Mouse (Mus musculus): ENCODE measurements around the gene Htra1.

The Htra1 gene

GRCm38 (mm10) chr7:130935421-130935792 lies 504 bp upstream of the Htra1 start:
- DNase-seq (ENCODE audit: low read depth): no peak

- no peak for DNase-seq (ENCODE audit: low read depth)
Measured at GRCm38 (mm10) chr7:130936472-130936951, 601 bp downstream of the Htra1 start.

DNA sequence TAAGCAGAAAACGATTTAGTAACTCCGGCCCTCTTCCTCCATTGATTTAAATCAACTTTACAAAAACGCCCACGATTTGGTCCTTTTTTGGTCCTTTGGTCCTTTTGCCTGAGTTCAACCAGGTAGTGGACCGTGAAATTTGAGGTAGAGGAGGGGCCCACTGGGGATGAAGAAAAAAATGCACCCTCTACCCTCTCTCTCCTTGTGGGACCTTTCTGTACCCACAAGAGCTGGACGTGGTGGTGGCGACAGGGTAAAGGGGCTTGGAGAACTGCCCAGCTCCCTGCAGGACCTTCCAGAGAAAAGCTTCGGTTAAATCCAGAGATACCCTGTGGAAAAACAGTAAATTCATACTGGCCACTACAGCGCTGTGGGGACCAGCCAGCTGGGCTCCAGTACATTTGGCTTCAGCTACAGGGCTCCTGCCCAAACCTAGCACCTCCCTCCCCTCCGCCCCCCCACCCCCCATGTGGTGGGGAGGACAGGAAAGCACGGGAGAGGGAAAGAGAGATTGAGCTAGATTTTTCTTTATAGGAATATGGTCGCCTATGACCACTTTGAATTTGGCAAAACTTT lies 1.4 kb downstream of the Htra1 start:
- no peak for DNase-seq (ENCODE audit: low read depth)

- DNase-seq (ENCODE audit: low read depth): no peak
Measured at GRCm38 (mm10) chr7:130938005-130938404, 2.1 kb downstream of the Htra1 start.

DNA sequence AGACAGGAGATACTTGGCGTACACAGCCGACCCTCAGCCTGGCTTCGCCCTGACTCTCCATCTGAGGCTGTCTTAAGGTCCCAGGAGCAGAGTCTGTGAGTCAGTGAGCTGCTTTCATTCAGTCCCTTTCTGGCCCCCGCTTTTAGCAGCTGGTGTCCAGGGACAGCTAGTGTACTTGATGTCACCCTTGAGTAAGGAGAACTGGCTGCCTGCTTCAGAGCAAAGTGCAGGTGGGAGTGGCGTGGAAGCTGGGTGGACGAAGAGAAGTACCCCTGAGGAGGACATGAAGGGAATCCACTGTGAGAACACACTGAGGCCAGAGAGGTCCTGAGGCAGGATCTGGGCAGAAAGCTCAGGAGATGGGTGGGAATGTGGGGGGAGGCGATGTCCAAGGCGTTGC lies 3.0 kb downstream of the Htra1 start:
- DNase-seq (ENCODE audit: low read depth): no peak

DNA sequence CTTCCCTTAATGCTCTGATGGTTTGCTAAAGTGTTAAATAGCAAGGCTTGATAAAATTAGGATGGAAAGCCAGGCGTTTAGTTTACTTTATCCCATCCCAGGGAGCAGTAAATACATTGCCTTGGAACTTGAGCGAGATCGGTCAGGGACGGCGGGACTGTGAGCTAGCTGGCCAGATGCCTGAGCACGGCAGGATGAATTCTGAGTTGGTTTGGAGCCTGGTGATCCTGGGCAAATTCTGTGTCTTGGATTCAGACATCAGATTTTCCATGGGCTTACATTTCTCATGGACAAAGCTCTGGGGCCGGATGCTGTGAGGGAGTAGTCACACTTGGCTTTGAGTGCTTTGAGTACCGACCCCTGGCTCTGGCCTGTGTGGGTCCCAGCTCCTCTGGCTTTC lies 4.8 kb downstream of the Htra1 start:
- no peak for DNase-seq (ENCODE audit: low read depth)

DNA sequence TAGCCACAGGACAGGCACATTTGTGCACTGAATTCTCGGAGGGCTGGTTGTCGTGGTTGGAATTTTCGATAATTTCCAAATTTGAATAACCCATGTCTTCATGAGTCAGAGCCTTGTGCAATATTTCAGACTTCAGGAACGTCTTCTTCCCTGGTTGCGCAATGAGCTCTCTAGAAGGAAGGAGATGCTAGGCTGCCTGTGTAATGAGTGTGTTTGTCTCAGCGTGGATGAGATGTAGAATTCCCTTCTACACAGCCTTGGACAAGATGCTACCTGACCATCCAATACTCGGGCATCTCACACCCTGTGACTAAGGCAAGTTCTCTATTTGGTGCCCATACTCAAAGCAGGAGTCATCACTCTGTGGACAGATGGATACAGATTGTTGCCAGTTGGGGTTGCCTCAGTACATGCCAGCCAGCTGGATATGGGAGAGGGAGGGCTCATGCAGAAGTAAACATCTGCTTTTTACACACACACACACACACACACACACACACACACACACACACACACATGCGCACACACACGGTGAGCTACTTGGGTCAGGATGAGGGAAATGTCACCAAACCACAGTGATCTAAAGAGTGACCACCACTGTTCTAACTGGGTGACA lies 7.5 kb downstream of the Htra1 start:
- no peak for DNase-seq (ENCODE audit: low read depth)

- no peak for DNase-seq (ENCODE audit: low read depth)
Measured at GRCm38 (mm10) chr7:130944766-130945475, 9.0 kb downstream of the Htra1 start.

- no peak for DNase-seq (ENCODE audit: low read depth)
Measured at GRCm38 (mm10) chr7:130945730-130946129, 9.8 kb downstream of the Htra1 start.

GRCm38 (mm10) chr7:130946303-130946702 lies 10.4 kb downstream of the Htra1 start:
- DNase-seq (ENCODE audit: low read depth): no peak

DNA sequence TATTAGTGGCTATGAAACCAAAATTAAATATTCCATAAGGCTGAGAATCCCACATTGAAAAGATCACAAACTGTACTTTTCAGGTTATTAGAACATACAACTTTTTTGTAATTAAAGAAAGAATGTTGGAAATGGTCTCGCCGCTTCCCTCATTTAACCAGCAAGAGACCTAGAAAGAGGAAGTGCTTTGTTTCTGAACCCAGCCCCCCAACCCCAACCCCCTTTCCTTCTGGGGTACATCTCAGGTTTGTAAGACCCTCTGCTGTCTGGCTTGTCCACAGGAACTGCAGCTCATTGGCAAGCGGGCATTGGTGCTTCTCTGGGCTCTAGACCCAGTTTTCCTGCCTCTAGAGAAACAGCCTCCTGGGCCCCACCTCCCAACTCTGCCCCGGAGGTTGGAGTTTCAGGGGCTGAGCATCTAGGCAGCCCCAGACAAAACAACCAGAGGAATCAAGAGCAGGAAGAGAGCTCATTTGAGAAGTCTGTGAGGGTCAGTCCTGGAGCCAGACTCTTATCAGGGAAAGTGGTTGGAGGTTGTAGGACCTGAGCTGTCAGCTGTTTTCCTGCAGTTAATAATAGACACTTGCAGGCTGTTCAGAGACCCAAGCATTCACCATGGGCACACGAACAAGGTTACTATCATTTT lies 12.8 kb downstream of the Htra1 start:
- DNase-seq (ENCODE audit: low read depth): no peak

GRCm38 (mm10) chr7:130949331-130949751 lies 13.4 kb downstream of the Htra1 start:
- DNase-seq (ENCODE audit: low read depth): no peak

DNA sequence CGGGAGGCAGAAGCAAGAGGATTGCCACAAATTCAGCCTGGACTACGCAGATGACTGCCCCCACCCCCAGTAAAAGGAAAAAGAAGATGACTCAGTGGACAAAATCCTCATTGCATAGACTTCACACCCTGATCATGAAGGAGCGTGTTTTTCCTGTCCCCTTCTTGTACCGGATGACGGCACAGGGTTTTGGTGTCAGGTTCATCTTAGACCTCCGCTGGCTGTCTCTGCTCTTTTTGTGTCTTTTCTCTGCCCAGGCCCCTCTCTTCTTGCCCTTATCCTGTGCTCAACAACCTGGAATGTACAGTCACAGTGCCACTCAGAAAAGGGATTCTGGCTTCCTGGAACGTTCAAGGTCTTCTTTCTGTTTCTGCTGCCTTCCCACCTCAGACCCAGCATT lies 14.6 kb downstream of the Htra1 start:
- no peak for DNase-seq (ENCODE audit: low read depth)

- DNase-seq (ENCODE audit: low read depth): no peak
Measured at GRCm38 (mm10) chr7:130951004-130951403, 15.1 kb downstream of the Htra1 start.

DNA sequence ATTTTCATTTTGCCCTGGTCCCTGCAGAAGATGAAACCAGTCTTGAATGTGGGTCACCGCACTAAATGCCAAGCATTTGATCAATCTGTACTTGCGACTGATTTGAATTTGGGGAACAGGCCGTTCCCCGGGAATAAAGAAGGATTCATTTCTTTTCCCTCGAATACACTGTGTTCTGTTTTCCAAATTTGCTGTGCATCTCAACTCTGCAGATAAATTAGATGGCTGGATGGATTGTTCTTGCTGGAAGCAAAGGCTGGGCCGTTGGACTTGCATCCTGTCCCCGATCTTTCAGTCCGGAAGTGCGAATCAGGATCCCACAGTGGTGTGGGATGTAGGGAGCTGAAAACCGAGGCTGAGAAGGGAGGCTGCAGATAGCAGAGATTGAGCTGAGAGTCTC lies 17.5 kb downstream of the Htra1 start:
- no peak for DNase-seq (ENCODE audit: low read depth)

GRCm38 (mm10) chr7:130954177-130954601 lies 18.3 kb downstream of the Htra1 start:
- no peak for DNase-seq (ENCODE audit: low read depth)

GRCm38 (mm10) chr7:130958551-130958950 lies 22.6 kb downstream of the Htra1 start:
- DNase-seq (ENCODE audit: low read depth): no peak

DNA sequence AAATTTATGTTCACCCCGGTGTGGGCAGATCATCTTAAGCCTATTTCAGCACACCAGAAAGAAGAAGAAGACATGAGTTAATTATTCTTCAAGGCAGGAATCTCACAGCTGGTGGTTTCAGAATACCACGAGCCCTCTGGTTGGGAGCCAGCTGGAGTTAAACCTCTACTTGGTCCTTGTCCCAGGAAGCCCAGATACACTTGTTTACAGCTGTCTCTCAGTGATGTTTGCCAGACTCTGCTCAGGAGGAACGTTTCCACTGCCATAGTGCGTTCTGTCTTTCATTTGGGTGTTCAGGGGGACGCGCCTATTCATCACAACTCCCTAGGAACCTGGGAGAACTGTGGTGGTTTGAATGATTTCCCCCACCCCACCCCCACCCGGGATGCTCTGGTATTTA lies 24.0 kb downstream of the Htra1 start:
- no peak for DNase-seq (ENCODE audit: low read depth)

DNA sequence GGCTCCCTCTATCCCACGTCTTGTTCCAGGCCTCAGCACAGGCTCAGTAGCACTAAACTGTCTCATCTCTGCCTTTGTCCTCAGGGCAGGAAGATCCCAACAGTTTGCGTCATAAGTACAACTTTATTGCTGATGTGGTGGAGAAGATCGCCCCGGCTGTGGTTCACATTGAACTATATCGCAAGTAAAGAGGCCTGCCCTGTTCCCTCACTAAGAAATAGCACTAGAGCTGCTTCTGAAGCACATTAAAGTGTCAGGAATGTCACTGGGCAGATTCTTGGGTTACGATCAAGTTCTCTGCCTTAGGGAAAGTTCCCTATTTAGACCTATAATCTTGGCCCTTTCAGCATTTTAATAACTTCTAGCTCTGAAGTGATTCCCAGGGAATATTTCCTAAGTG lies 25.5 kb downstream of the Htra1 start:
- DNase-seq (ENCODE audit: low read depth): no peak

- DNase-seq (ENCODE audit: low read depth): no peak
Measured at GRCm38 (mm10) chr7:130964686-130965085, 28.8 kb downstream of the Htra1 start.

GRCm38 (mm10) chr7:130965396-130965795 lies 29.5 kb downstream of the Htra1 start:
- no peak for DNase-seq (ENCODE audit: low read depth)

DNA sequence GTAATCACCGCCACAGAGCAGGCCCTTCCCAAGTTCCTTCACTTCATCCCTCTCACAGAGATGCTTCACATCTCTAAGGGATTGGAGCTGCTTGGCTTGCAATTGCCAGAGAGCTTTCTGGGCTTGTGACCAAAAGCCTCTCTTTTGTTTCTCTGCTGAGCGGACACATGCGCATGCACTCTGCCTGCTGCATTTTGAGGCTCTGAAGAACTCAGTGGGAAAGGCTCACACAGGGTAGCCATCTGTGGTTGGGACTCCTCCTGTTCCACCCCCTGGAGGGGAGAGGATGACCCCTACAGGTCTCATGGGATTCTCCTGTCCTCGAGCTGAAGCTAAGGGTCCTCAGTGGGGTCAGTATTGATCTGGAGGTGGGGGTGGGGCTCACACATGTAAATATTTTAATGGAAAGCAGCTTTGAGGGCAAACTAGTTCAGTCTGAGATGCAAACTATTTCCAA lies 30.0 kb downstream of the Htra1 start:
- no peak for DNase-seq (ENCODE audit: low read depth)

DNA sequence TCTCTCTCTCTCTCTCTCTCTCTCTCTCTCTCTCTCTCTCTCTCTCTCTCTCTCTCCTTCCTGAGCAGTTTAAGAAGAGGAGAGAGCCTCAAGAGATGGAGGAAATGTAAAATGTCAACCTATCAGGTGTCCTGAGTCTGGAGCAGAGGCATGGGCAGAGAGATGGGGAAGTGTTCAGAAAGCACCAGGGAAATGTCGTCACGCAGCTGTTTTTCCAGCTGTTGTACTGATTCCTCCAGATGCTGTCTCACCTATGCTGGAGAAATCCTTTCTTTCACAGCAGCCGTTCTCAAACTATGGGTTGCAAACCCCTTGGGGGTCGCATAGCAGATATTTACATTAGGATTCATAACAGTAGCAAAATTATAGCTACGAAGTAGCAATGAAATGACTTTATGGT lies 30.5 kb downstream of the Htra1 start:
- no peak for DNase-seq (ENCODE audit: low read depth)

Data from induced T-regulatory cell, adult 2 months (primary cell).